Comparison of ENCODE assay signal across 28 mouse cellular contexts in the genomic region with DNA sequence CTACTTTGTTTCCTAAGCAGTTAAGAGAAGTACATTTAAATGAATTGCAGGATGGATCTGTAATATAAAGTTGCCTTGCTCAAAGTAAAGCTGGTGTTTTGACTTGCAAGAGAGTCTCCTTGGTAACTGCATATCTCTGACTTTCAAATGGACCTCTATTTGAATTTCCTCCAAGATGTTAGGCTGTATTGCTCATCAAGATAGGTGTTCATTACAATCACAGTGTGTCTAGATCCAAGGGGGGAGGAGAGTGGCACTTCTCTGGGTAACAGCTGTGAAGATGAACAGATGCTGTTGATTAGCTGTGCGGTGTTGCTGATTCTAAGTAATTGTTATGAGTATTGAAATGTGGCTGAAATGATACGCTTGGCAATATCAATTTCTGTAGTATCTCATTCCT.
A peak's percentile ranks its signal among the peaks of the same experiment; 100 is the strongest.
DNase-seq lines count a peak whose midpoint lies in the region; ATAC-seq and TF ChIP-seq lines count a peak whose summit lies in the region.
"Had no signal": no experiment of that assay in that cellular context is flagged by ENCODE, and none has a peak within 500 bp of the region (broad histone marks: within the 10 kb centered on the region; RNA-seq: fewer than 3 reads in every experiment).

No protein-coding gene starts in this region.

- no peaks in the 10 kb centered on the region for H3K36me3 ChIP-seq in forebrain, embryonic 12.5 days (replicated peaks)
- H3K36me3 ChIP-seq in forebrain, embryonic 10.5 days (replicated peaks), result no peaks in the 10 kb centered on the region
- no peaks in the 10 kb centered on the region for H3K36me3 ChIP-seq in forebrain, postnatal 0 days (ENCODE audit: insufficient read depth)
- H3K36me3 ChIP-seq: embryonic facial prominence, embryonic 15.5 days; limb, embryonic 12.5 days; liver, embryonic 12.5 days; midbrain, embryonic 10.5 days; neural tube, embryonic 13.5 days had no signal

- ATAC-seq in forebrain, embryonic 12.5 days (ENCODE audit: low FRiP score), result peak; percentile 41; the same call in 1 of the 2 replicates
- peak; percentile 91 for ATAC-seq in forebrain, postnatal 0 days
- ATAC-seq: hindbrain, postnatal 0 days; intestine, embryonic 16.5 days; liver, embryonic 12.5 days; midbrain, embryonic 16.5 days had no signal

- no peak overlapping the region for H3K27ac ChIP-seq in forebrain, embryonic 12.5 days
- H3K27ac ChIP-seq in forebrain, embryonic 10.5 days, result no peak overlapping the region
- H3K27ac ChIP-seq in forebrain, postnatal 0 days (ENCODE audit: low read depth, low read length), result 0 out of 2 replicates have a peak overlapping the region, but pooled peaks have one; percentile 40
- H3K27ac ChIP-seq: embryonic facial prominence, embryonic 15.5 days; gastrocnemius, adult 2 months; hindbrain, postnatal 0 days; limb, embryonic 12.5 days; liver, embryonic 12.5 days; midbrain, embryonic 10.5 days; neural tube, embryonic 13.5 days had no signal

- H3K4me1 ChIP-seq in forebrain, embryonic 12.5 days, result no peaks in the 10 kb centered on the region
- H3K4me1 ChIP-seq in forebrain, embryonic 10.5 days, result no peaks in the 10 kb centered on the region
- 0 out of 2 replicates have a peak, but pooled peaks cover 3% of the 10 kb centered on the region for H3K4me1 ChIP-seq in forebrain, postnatal 0 days (ENCODE audit: insufficient read depth)
- H3K4me1 ChIP-seq: embryonic facial prominence, embryonic 15.5 days; limb, embryonic 12.5 days; liver, embryonic 12.5 days; midbrain, embryonic 10.5 days; neural tube, embryonic 13.5 days had no signal

- 81% methylated on average over 2 of the region's 2 CpGs for WGBS in forebrain, embryonic 12.5 days
- WGBS in forebrain, embryonic 10.5 days, result 89% methylated on average over 2 of the region's 2 CpGs
- 41% methylated on average over 2 of the region's 2 CpGs for WGBS in forebrain, postnatal 0 days

- H3K9ac ChIP-seq in forebrain, embryonic 12.5 days, result no peak overlapping the region
- H3K9ac ChIP-seq in forebrain, postnatal 0 days, result no peak overlapping the region
- H3K9ac ChIP-seq: embryonic facial prominence, embryonic 15.5 days; limb, embryonic 12.5 days; liver, embryonic 12.5 days; neural tube, embryonic 13.5 days had no signal

- no peak for DNase-seq in forebrain, embryonic 10.5 days (ENCODE audit: extremely low spot score, low spot score)
- DNase-seq in layer of hippocampus, adult 9-10 months (ENCODE audit: low spot score), result peak; percentile 0
- DNase-seq in layer of hippocampus, postnatal 36 days, result no peak
- DNase-seq in brain, adult 2 months (ENCODE audit: low read depth, low spot score), result peak; percentile 61
- DNase-seq in forebrain, postnatal 0 days, result peak; percentile 49
- no peak for DNase-seq in heart, postnatal 4 days
- DNase-seq in adrenal gland, postnatal 36 days, result no peak
- DNase-seq: adrenal gland, postnatal 10 days; cerebellum, adult 11 months; cerebellum, adult 9-11 months; gastrocnemius, adult 2 months; kidney, adult 9 months; kidney, postnatal 25 days; lung, adult 18-20 months; lung, postnatal 10 days; retina, postnatal 1 day; thymus, adult 2 months had no signal

- H3K4me3 ChIP-seq in forebrain, embryonic 12.5 days (replicated peaks), result no peak overlapping the region
- no peak overlapping the region for H3K4me3 ChIP-seq in forebrain, embryonic 10.5 days
- H3K4me3 ChIP-seq in forebrain, postnatal 0 days (ENCODE audit: low read depth, low read length), result no peak overlapping the region
- H3K4me3 ChIP-seq: embryonic facial prominence, embryonic 15.5 days; gastrocnemius, adult 2 months; limb, embryonic 12.5 days; liver, embryonic 12.5 days; midbrain, embryonic 10.5 days; myocyte; neural tube, embryonic 13.5 days had no signal

- no peak for TF ChIP-seq CTCF in forebrain, postnatal 0 days (IDR thresholded peaks at IDR 0.05; ENCODE audit: low read depth)

- H3K9me3 ChIP-seq in forebrain, embryonic 12.5 days, result no peaks in the 10 kb centered on the region
- no peaks in the 10 kb centered on the region for H3K9me3 ChIP-seq in forebrain, embryonic 10.5 days
- no peaks in the 10 kb centered on the region for H3K9me3 ChIP-seq in forebrain, postnatal 0 days (ENCODE audit: low read length)
- H3K9me3 ChIP-seq: embryonic facial prominence, embryonic 15.5 days; limb, embryonic 12.5 days; liver, embryonic 12.5 days; midbrain, embryonic 10.5 days; neural tube, embryonic 13.5 days had no signal

- H3K27me3 ChIP-seq in forebrain, embryonic 12.5 days, result no peaks in the 10 kb centered on the region
- H3K27me3 ChIP-seq in forebrain, embryonic 10.5 days (ENCODE audit: poor library complexity, severe bottlenecking), result no peaks in the 10 kb centered on the region
- H3K27me3 ChIP-seq in forebrain, postnatal 0 days (ENCODE audit: insufficient read depth, low read length), result no peaks in the 10 kb centered on the region
- H3K27me3 ChIP-seq: embryonic facial prominence, embryonic 15.5 days; limb, embryonic 12.5 days; liver, embryonic 12.5 days; neural tube, embryonic 13.5 days had no signal

- no peak overlapping the region for H3K4me2 ChIP-seq in forebrain, embryonic 12.5 days
- H3K4me2 ChIP-seq in forebrain, postnatal 0 days (ENCODE audit: low read depth), result no peak overlapping the region
- H3K4me2 ChIP-seq: embryonic facial prominence, embryonic 15.5 days; heart, embryonic 11.5 days; limb, embryonic 12.5 days; liver, embryonic 12.5 days; neural tube, embryonic 13.5 days had no signal

Comparison
In these comparisons a context has a peak if more than half of its experiments do, and no peak if none do; other contexts are left out.
1. DNase-seq: peak in layer of hippocampus, adult 9-10 months (single experiment), brain, adult 2 months (single experiment) and forebrain, postnatal 0 days (single experiment); none in forebrain, embryonic 10.5 days (single experiment), layer of hippocampus, postnatal 36 days (0 of 2), heart, postnatal 4 days (single experiment) and adrenal gland, postnatal 36 days (0 of 2).